Mouse (Mus musculus) liver, adult (tissue): ENCODE data around the gene Rtn4rl1.

ENCODE experiments used
- GATA4 ChIP-seq: IDR thresholded peaks from 2 replicates; pipeline ENCODE4 v1.6.1; 2014; ENCODE audit warnings: mild to moderate bottlenecking, low read length; ENCODE audit not compliant: insufficient replicate concordance

The Rtn4rl1 gene

DNA sequence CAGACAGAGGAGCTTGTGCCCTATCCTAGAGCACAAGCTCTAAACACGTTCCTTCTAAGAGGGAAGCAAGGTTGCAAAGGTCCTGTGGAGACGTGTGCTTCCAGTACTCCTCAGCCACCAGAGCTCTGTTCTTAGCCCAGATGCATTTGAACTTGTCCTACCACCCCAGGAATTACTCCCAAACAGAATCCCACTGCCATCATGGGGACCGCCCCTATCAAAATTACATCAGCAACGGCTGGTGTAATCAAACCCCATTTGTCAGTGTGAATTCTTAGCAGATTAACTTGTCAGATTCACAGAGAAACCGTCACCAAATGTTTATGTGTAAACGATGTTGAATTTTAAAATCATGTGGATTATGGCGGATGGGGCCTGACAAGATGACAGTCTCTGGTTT, 32.6 kb upstream of the Rtn4rl1 start:
- no peak for TF ChIP-seq GATA4

DNA sequence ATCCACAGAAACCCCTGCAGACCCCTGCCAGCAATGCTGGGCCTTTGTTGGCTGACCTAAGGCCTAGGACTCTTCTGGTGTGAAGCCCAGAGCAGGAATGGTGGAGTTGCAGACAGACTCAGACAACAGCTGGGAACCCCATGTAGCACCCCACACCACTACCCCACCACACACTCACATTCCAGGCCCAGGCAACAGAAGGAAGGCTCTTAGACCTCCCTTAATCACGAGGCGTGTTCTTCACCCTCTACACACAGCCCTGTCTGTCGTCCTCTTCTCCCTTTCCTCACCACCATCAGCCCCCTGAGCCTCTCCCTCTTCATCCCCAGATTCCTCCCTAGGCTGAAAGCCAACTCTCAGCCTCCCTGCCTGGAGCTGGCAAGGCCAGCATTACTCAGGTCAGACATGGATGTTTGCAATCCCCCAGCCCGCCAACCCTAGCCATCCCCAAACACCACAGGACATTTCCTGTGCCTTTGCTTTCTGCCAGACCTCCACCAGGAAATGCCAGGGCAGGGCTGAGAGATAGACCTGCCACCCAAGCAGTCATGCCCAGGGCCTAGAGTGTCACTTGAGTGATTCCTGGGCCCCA, 32.1 kb upstream of the Rtn4rl1 start:
- no peak for TF ChIP-seq GATA4

DNA sequence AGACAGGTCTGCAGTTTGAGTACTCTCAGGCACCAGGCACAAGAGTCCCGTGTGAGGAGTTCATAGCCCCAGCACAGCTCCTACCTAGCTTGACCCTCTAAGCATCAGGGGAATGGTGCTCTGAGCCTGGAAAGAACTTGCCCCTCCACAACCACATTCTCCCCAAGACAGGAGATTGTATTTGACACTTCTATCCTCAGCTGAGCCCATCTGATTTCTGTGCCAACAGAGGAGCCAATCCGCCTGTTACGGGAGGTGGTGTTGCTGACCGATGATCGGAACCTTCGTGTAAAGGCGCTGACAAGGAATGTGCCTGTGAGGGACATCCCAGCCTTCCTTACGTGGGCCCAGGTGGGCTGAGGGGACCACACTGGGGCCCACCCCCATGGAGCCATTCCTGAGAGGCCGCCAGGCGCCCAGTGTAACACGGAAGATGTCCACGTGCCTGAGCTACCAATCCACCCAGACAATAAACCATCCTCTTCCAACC, 30.9 kb upstream of the Rtn4rl1 start:
- TF ChIP-seq GATA4 = no peak

DNA sequence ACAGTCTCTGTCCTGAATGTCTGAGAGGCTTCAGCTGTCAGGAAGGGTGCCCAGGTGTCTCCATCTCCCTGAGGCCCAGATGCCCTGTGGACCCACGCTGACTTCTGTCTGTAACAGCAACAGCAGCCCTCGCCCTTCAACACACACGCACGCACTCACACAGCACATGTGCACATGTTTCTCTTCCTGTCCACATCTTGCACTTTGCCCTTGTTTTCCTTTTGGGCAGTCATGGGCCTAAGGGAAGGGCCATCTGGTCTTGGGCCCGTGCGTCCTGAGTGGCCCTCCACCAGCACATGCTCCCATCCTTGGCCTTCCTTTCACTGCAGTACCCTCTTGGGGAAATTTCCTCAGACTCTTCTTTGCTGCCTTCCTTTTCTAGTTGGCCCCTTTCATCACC, 30.2 kb upstream of the Rtn4rl1 start:
- TF ChIP-seq GATA4 = no peak

DNA sequence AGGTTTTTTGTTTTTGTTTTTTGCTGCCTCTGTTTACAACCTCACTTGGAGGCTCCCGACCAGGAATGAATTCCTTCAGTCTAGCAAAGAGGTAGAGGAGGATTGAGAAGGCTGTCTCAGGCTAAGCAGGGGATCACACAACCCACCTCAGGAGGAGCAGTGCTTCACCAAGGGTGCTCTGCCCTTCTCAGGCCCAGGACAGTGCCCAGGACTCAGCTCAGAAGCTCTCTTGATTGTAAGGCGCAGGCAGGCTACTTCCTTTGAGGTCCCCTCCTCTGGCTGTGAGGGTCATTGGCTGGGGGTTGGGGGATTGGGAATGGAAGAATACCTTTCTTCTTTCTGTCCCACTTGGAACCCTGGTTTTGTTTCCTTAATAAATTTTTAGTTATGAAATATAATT, 29.5 kb upstream of the Rtn4rl1 start:
- TF ChIP-seq GATA4 = no peak

DNA sequence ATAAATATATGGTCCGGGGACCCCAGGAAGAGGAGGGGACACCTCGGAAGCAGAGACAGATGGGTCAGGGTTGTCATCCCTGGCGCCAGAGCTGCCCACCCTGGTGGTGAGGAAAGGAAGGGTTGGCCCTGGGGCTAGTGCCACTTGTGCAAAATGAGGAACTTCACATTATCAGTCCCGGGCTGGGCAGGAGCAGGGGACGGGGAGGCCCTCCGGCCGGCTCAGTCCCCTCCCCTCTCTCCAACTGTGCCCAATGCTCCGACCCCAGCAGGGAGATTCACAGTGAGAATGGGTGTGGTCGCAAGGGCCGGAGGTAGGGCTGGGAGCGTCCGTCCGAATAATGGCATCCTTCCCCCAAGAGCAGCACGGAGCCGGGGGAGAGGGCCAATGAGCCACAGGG, 28.8 kb upstream of the Rtn4rl1 start:
- TF ChIP-seq GATA4 = no peak

DNA sequence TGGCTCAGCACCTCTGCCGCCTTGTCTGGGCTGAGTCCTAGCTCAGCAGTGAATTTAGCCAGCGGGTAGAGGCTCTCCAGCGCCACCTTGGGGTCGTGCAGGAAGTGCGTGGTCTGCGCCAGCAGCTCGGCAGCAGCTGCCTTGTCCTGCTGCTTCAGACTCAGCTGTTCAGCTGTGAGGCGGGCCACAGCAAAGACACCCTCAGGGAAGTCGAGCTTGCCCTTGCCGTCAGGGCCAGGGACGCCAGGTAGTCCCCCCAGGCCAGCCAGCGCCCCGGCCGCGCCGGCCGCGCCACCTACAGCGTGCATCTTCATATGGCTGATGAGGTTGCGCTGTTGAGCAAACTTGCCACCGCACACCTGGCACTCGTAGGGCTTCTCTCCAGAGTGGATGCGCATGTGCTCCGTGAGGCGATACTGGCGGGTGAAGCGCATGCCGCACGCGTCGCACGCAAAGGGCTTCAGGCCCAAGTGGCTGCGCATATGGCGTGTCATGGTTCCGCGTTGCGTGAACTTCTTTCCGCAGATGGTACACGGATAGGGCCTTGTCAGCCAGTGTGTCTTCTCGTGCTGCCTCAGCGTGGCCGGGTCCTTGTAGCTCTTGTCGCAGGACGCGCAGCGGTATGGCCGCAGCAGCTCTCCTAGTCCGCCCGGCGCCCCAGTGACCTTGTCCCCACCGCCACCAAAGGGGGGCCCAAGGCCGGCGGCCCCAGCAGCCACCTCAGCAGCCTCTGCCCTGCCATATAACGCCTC, 28.0 kb upstream of the Rtn4rl1 start:
- TF ChIP-seq GATA4 = no peak

DNA sequence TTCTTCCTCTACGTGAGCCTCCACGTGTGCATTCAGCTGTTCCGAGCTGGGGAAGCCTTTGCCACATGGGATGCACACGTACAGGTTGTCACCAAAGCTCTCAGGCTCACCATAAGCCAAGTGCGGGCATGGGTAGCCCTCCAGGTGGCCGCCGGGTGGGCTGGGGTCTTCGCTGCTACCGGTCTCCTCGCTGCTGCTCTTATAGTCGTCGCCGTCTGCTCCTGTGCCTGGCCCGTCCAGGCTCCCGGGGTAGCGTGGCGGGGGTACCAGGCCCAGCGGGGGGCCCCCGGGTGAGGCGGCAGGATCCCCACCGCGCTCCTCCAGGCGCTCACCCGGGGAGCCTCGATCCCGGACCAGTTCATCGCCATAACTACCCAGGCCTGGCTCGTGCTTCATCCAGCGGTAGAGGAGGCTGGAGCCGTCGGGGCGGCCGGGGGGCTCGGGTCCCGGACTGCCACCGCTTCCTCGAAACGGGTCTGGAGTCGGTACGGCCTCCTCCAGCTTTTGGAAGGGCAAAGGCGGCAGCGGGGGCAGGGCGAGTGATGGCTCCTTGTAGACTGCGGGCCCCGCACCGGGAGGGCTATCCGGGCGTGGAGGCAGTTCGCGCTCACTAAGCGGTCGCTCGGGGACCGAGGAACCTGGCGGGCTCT, 27.3 kb upstream of the Rtn4rl1 start:
- no peak for TF ChIP-seq GATA4

DNA sequence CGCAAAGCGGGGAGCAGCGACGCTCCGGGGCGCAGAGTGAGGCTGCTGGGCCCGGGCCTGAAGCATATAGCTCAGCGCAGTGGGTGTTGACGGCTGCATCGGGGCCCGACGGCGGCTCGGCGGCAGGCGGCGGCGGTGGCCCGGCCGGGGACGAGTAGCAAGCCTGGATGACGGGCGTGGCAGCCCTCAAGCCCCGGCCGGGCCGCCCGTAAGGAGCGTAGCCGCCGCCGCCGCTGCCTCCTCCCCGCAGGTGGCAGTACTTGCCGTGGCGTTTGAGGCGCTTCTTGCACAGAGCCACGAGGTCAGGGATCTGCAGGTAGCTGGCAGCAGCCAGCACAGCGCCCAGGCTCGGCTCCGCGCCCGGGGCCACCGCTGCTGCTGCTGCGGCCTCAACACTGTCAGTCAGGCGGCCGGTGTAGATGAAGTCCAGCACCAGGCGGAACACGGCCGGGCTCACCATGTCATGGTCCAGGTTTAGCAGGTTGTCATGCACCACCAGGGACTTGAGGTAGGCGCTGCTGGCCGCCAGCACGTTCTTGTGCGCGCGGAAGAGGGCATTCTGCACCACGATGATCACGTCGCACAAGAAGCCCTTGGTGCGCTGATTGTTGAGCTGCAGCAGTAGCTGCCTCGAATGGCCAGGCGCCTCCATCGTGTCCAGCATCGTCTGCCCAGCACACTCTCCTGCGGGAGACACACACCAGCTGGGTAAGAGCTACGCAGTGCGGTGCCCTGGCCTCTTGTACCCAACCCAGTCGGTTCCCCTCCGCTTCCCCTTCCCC, 26.5 kb upstream of the Rtn4rl1 start:
- TF ChIP-seq GATA4 = no peak

DNA sequence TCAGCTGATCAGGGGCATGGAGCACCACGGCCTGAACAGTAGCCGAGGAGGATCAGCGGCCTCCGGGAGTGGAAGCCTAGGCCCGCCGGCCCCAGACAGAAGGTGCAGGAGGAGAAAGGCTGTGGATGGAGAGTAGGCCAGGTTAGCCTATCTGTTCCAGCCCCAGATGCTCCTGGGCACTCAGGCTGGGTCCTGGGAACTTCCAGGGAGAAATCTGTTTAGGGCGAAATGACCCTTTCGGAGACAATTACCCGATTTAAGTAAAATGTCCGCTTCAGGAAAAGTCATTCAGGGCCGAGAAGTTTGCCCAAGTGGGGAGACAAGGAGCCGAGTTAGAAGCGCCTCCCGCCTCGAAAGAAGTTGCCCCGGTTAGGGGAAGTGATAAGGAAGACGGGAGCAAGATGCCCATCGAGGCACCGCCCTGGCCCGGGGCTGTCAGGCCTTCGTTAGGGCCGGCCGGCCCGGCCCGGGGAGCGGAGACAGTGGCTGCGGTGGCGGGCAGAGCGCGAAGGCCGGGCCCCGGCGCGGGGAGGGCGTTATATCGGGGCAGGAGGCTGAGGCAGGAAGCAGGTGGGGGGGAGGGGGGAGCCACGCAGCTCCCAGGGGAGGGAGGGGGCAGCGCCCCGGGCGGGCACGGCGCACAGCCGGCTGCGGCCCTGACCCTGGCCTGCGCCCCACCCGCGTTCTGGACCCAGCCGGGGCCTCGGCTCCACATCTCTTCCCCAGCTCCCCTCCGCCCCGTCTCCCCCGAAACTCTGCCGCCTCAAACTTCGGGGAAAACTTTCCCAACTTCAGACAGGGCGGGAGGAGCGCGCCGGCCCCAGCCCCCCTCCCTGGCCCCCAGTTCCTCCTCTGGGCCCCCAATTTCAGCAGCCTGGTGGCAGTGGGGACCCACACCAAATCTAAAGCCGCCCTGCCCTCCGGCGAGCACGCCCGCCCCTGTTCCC, 25.7 kb upstream of the Rtn4rl1 start:
- no peak for TF ChIP-seq GATA4

DNA sequence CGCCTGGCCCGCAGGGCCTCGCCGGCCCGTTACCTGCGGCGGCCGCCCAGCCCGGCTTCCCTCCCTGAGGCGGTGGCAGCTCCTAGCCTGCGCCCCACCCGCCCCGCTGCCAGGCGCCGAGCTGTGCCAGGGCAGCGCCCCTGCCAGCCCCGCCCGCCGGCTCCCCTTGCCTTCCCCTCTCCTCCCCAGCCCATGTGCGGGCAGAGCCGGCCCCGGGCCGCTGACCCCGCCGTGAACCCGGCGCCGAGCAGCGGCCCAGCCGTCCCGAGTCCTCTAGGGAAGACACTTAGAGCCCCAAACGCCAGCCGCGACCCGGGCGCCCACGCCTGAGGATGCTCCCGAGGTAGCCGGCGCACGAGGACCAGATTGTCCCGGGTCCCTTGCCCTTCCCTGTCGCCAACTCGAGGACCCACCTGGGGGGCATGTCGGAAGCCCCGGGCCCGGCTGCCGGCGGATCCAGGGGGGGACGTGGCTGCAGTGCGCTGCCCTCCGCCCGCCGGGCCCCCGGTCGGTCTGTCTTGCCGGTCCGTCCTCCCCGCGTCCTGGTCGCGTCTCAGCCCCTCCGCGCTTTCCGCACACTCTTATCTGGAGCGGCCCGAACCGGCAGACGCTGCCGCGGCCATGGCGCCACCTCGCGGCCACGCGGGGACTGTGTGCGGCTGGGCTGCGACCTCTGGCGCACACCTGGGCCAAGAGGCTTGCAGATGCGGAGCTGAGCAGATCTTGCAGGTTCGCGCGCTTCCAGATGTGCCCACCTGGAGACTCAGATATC, 24.8 kb upstream of the Rtn4rl1 start:
- TF ChIP-seq GATA4 = peak; percentile 99

DNA sequence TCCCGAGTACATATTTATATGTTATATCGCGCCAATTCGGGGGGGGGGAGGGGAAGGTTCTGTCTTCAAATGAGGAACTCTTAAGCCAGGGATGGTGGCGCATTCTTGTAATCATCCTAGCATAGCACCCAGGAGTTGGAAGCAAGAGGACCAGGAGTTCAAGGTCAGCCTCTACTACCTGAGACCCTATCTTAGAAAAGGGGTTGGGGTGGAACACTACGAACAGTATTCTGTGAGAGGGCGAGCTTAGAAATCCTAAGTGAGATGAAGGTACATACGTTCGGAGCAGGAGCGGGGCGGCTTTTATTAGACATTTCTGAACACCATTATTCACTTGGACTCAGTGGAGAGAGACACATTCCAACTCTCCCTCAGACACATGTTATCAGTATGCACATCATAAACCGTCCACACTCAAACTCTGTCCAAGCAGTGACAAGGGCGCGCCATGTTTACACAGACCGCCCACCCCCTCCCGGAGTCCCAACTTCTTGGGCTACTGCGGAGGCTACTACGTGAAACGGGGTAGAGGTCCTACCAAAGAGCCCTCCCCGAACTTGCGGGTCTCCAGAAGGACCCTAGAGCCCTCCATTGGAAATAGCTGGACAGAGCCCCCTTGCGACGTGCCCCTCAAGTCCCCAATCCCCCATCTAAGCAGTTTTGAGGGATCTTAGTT, 24.0 kb upstream of the Rtn4rl1 start, which contains the start of gene Hic1:
TSS of gene Hic1 (minus strand) at position 115 of the 676 bp plus-strand sequence.
- TF ChIP-seq GATA4 = no peak

DNA sequence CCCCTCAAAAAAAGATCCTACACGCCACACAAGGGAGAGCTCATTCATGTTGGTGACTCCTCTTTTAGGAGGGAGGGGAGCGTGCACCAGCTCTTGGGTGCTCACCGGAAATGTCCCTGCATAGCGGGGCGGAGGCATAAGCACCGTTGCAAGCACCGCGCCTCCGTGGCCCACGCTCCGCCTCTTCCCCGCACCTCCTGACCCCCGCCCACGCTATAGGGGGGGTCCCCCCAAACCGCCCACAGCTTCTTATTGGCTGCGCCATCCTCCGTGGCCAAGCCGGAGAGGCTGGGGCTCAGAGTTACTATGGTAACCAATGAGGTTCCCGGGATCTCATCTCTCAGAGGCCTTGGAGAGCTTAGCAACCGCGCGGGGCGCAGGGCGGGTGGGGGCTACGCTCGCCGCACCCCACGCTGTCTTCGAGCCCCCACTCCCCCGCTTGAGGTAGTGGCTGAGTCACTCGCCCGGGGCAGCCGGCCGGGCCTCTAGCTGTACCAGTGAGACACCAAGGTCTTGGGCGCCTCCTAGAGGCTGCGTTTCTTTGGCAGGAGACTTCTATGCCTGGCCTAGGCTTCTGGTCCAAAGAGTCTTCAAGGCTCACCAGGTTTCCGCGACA, 23.3 kb upstream of the Rtn4rl1 start:
- TF ChIP-seq GATA4 = no peak
